Comparison of ENCODE assay signal across 7 mouse cellular contexts in genomic region chr2:163397905-163398304, GRCm38 (mm10). TPM values are rescaled to one million over a fixed set of nuclear protein-coding genes. Genes with fewer than 3 reads are reported as not detected.
DNase-seq lines count a peak whose midpoint lies in the region; ATAC-seq lines count a peak whose summit lies in the region.

Gene Jph2, minus strand, starts transcription at chr2:163397993.

- peak within 1 kb of the TSS; percentile 47 for H3K4me3 ChIP-seq in embryonic facial prominence, embryonic 10.5 days
- peak within 1 kb of the TSS; percentile 67 for H3K4me3 ChIP-seq in heart, embryonic 16.5 days (ENCODE audit: low read length)
- no peak within 1 kb of the TSS for H3K4me3 ChIP-seq in liver, embryonic 12.5 days
- peak within 1 kb of the TSS; percentile 35 for H3K4me3 ChIP-seq in stomach, embryonic 15.5 days (replicated peaks)

- no peaks in the 10 kb centered on the region for H3K36me3 ChIP-seq in embryonic facial prominence, embryonic 10.5 days (replicated peaks)
- H3K36me3 ChIP-seq in heart, embryonic 16.5 days (ENCODE audit: control insufficient read depth, insufficient read depth), result no peaks in the 10 kb centered on the region
- no peaks in the 10 kb centered on the region for H3K36me3 ChIP-seq in liver, embryonic 12.5 days
- no peaks in the 10 kb centered on the region for H3K36me3 ChIP-seq in stomach, embryonic 15.5 days

- peak within 1 kb of the TSS; percentile 86 for H3K9ac ChIP-seq in heart, embryonic 16.5 days (ENCODE audit: low read length)
- no peak within 1 kb of the TSS for H3K9ac ChIP-seq in liver, embryonic 12.5 days
- peak within 1 kb of the TSS; percentile 13; the same call in 1 of the 2 replicates for H3K9ac ChIP-seq in stomach, embryonic 15.5 days

- DNase-seq in adrenal gland, postnatal 14 days, result peak; percentile 72
- DNase-seq in embryonic facial prominence, embryonic 10.5 days (ENCODE audit: low spot score), result peak; percentile 82
- no peak for DNase-seq in right cerebral cortex, postnatal 14 days
- no peak for DNase-seq in frontal cortex, postnatal 10 days (ENCODE audit: low spot score in 2 of 2)

- peak; percentile 90 for ATAC-seq in heart, embryonic 16.5 days (replicated peaks; ENCODE audit: extremely low read depth, insufficient read depth, low FRiP score)
- no peak for ATAC-seq in liver, embryonic 12.5 days
- ATAC-seq in stomach, embryonic 15.5 days (ENCODE audit: insufficient read depth, low FRiP score, low read depth), result peak; percentile 65

- peak within 1 kb of the TSS; percentile 74 for H3K4me2 ChIP-seq in heart, embryonic 16.5 days (ENCODE audit: low read depth, low read length)
- 0 out of 2 replicates have a peak within 1 kb of the TSS, but pooled peaks have one; percentile 13 for H3K4me2 ChIP-seq in liver, embryonic 12.5 days
- peak within 1 kb of the TSS; percentile 46 for H3K4me2 ChIP-seq in stomach, embryonic 15.5 days

- no peaks in the 10 kb centered on the region for H3K9me3 ChIP-seq in embryonic facial prominence, embryonic 10.5 days
- H3K9me3 ChIP-seq in heart, embryonic 16.5 days (replicated peaks; ENCODE audit: control insufficient read depth, low read length), result no peaks in the 10 kb centered on the region
- no peaks in the 10 kb centered on the region for H3K9me3 ChIP-seq in liver, embryonic 12.5 days (replicated peaks)
- no peaks in the 10 kb centered on the region for H3K9me3 ChIP-seq in stomach, embryonic 15.5 days

- 6% methylated on average over 10 of the region's 10 CpGs for WGBS in embryonic facial prominence, embryonic 10.5 days
- WGBS in heart, embryonic 16.5 days, result 9% methylated on average over 10 of the region's 10 CpGs
- WGBS in liver, embryonic 12.5 days (ENCODE audit: insufficient replicate concordance), result 19% methylated on average over 10 of the region's 10 CpGs
- WGBS in stomach, embryonic 15.5 days, result 14% methylated on average over 10 of the region's 10 CpGs

- H3K27me3 ChIP-seq in embryonic facial prominence, embryonic 10.5 days (replicated peaks; ENCODE audit: low read depth, poor library complexity, severe bottlenecking), result no peaks in the 10 kb centered on the region
- no peaks in the 10 kb centered on the region for H3K27me3 ChIP-seq in heart, embryonic 16.5 days (ENCODE audit: control insufficient read depth, insufficient read depth, low read length)
- H3K27me3 ChIP-seq in liver, embryonic 12.5 days (replicated peaks), result peaks cover 26% of the 10 kb centered on the region
- H3K27me3 ChIP-seq in stomach, embryonic 15.5 days (replicated peaks), result no peaks in the 10 kb centered on the region

- H3K27ac ChIP-seq in embryonic facial prominence, embryonic 10.5 days (replicated peaks), result peak within 1 kb of the TSS; percentile 76
- H3K27ac ChIP-seq in heart, embryonic 16.5 days (ENCODE audit: low read length), result peak within 1 kb of the TSS; percentile 93
- H3K27ac ChIP-seq in liver, embryonic 12.5 days, result no peak within 1 kb of the TSS
- H3K27ac ChIP-seq in stomach, embryonic 15.5 days, result peak within 1 kb of the TSS; percentile 81

- H3K4me1 ChIP-seq in embryonic facial prominence, embryonic 10.5 days, result peaks cover 22% of the 10 kb centered on the region
- H3K4me1 ChIP-seq in heart, embryonic 16.5 days (ENCODE audit: control insufficient read depth, insufficient read depth, low read length), result peaks cover 13% of the 10 kb centered on the region
- no peaks in the 10 kb centered on the region for H3K4me1 ChIP-seq in liver, embryonic 12.5 days
- 0 out of 2 replicates have a peak, but pooled peaks cover 11% of the 10 kb centered on the region for H3K4me1 ChIP-seq in stomach, embryonic 15.5 days

RNA-seq across cellular contexts. Expression of gene Jph2, which starts in this region (rescaled TPM):
- 4.3 and 4.5 TPM in 2 replicates for total RNA-seq in adrenal gland, postnatal 14 days (2021)
- 0.52 and 0.83 TPM in 2 replicates for polyA plus RNA-seq in embryonic facial prominence, embryonic 10.5 days (2016; fragmentation: Nextera tagmentation; extraction: Ambion mirVana)
- 38.5 and 43.2 TPM in 2 replicates for polyA plus RNA-seq in heart, embryonic 16.5 days (2015; fragmentation: Nextera tagmentation; extraction: Ambion mirVana)
- polyA plus RNA-seq in liver, embryonic 12.5 days (2016; fragmentation: Nextera tagmentation; extraction: Ambion mirVana), result 0.12 and 0.16 TPM in 2 replicates
- 12.7 and 13.1 TPM in 2 replicates for polyA plus RNA-seq in stomach, embryonic 15.5 days (2015; fragmentation: Nextera tagmentation; extraction: Ambion mirVana)

Comparison
In these comparisons a context has a peak if more than half of its experiments do, and no peak if none do; other contexts are left out.
1. Peak in DNase-seq, H3K4me3 ChIP-seq and H3K27ac ChIP-seq in embryonic facial prominence, embryonic 10.5 days; RNA of the gene not detected or under 1 TPM.
2. H3K4me2 ChIP-seq: peak in every context shown above with its lines; median percentile 74 in heart, embryonic 16.5 days; 46 in stomach, embryonic 15.5 days; 13 in liver, embryonic 12.5 days.